Mouse (Mus musculus): ENCODE measurements around the gene Katnal1. TPM values are rescaled to one million over a fixed set of nuclear protein-coding genes. Genes with fewer than 3 reads are reported as not detected.

Katnal1 gene
- polyA plus RNA-seq, 1 experiment, result 5.1 TPM

DNA sequence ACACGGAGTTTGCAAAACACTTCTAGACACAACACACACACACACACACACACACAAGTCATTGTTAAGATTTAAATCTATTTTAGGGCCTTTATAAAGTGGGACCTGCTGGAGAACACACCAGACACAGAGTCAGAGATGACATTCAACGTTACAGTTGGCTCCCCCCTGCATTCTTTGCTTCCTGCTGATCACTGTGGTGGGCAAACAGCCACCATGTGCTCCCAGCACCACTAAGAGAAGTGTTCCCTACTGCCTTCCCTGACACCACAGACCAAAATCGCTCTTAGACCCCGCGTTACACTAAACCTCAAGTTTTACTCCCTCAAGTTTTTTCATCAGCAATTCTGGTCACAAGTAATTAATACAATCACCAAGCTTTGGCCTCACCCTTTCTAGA is 39.1 kb upstream of the Katnal1 start:
- DNase-seq, result no peak
- 64% methylated on average over 5 of the region's 5 CpGs for WGBS
- TF ChIP-seq POLR2A (IDR thresholded peaks at IDR 0.05; ENCODE audit: borderline replicate concordance, extremely low read depth, low read depth, low read length) (no peak), CTCF (IDR thresholded peaks at IDR 0.05; ENCODE audit: insufficient read depth, low read length) (no peak)
- Histone ChIP-seq H3K4me1 (ENCODE audit: control insufficient read depth, insufficient read depth, low read length) (peaks cover 8% of the 10 kb centered on the region; the same call in 1 of the 2 replicates), H3K4me3 (replicated peaks; ENCODE audit: extremely low read depth, low read depth, low read length) (no peak overlapping the region)

DNA sequence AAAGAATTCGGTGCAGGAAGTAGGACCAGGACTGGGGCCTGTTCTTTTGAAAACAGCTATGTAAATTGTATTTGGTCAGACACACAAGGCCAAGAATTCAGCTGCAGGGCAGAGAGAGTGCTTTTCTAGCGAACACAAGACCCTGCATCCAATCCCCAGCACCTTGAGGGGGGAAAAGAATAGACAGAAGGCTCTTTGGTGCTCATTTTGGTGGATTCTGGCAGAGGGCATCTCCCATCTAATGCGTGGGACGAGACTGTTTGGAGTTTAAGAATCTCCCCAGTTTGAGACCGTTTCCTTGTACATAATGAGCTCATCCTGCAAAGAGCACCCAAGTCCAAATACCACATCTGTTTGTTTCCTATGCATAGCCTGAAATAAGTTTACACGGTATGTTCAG is 37.3 kb upstream of the Katnal1 start:
- no peak overlapping the region for H3K4me3 ChIP-seq (replicated peaks; ENCODE audit: extremely low read depth, low read depth, low read length)
- DNase-seq, result no peak
- WGBS, result 50% methylated on average over 6 of the region's 6 CpGs
- peaks cover 8% of the 10 kb centered on the region; the same call in 1 of the 2 replicates for H3K4me1 ChIP-seq (ENCODE audit: control insufficient read depth, insufficient read depth, low read length)
- TF ChIP-seq POLR2A (IDR thresholded peaks at IDR 0.05; ENCODE audit: borderline replicate concordance, extremely low read depth, low read depth, low read length) (no peak), CTCF (IDR thresholded peaks at IDR 0.05; ENCODE audit: insufficient read depth, low read length) (no peak)

DNA sequence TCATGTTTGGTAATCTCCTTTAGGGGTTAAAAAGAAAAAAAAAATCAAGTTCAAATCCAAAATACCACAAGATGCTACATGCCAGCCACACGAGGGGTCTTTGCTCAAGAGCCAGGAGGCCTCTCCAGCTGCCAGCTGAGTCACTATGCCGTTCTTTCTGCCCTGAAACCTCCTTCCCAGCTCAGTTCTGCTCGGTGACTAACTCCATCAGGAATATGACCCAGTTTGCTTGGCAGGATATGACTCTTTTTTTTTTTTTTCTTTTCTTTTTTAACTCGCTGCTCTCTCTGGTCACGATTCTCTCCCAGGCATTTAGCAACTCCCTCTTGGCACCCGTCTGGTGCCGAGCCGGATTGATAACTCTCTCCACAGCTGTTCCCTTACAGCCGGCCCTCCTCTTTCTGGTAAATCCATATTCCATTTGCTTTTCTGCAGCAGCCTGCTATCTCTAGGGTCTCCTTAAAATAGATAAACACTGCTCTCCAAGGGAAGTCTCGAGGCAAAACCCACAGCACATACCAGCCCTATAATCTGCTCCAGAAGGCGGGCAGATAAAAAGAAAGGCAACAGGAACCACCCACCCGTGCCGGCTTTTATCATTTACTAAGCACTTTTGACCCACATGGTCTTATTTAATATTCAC is 36.7 kb upstream of the Katnal1 start:
- H3K4me3 ChIP-seq (replicated peaks; ENCODE audit: extremely low read depth, low read depth, low read length), result no peak overlapping the region
- DNase-seq, result peak; percentile 29
- 27% methylated on average over 13 of the region's 13 CpGs for WGBS
- TF ChIP-seq POLR2A (IDR thresholded peaks at IDR 0.05; ENCODE audit: borderline replicate concordance, extremely low read depth, low read depth, low read length) (no peak), CTCF (IDR thresholded peaks at IDR 0.05; ENCODE audit: insufficient read depth, low read length) (no peak)
- H3K4me1 ChIP-seq (ENCODE audit: control insufficient read depth, insufficient read depth, low read length), result peaks cover 8% of the 10 kb centered on the region; the same call in 1 of the 2 replicates

DNA sequence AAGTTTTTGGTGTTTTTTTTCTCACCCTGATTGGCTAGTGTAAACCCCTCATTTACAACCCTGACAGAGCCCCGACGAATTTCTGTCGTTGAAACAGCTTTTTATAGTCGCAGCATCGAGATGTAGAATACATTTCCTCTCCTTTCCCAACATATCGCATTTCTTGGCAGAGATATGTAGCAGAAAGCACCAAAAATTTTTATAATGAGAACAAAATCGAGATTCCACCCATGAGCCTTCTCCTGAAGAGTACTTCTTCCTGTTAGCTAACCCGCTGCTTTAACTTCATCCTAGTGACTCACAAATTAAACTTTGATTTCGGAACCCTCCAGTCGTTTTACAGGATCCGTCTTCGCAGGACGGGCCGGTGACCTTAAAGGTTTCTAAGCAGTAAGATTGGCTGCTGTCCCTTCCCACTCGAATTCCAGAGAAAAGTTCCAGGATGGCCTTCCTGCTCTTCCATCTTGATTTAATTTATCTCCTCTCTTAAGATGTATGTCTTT is 36.0 kb upstream of the Katnal1 start:
- H3K4me3 ChIP-seq (replicated peaks; ENCODE audit: extremely low read depth, low read depth, low read length), result no peak overlapping the region
- WGBS, result 40% methylated on average over 15 of the region's 15 CpGs

DNA sequence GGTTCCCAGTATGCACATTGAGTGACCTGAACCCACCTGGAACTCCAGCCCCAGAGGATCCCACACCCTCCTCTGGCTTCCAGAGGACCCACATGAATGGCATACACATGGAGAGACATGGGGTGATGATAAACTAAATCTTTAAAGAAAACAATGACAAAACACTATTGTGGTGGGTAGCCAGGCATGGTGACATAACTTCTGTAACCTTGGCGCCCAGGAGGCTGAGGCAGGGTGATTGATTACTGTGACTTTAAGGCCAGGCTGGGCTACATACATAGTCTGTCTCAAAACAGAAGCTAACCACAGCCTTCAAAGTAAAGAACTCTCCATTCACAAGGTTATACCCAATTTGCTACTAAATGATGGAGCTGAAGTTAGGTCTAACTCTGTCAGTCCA is 35.1 kb upstream of the Katnal1 start:
- no peak overlapping the region for H3K4me3 ChIP-seq (replicated peaks; ENCODE audit: extremely low read depth, low read depth, low read length)
- 76% methylated on average over 1 of the region's 1 CpGs for WGBS
- no peak for TF ChIP-seq POLR2A (IDR thresholded peaks at IDR 0.05; ENCODE audit: borderline replicate concordance, extremely low read depth, low read depth, low read length)
- no peak for TF ChIP-seq CTCF (IDR thresholded peaks at IDR 0.05; ENCODE audit: insufficient read depth, low read length)
- peaks cover 7% of the 10 kb centered on the region for H3K4me1 ChIP-seq (ENCODE audit: control insufficient read depth, insufficient read depth, low read length)
- no peak for DNase-seq

More for the DNA sequence above, 36.0 kb upstream of the Katnal1 start:
- DNase-seq, result no peak
- H3K4me1 ChIP-seq (ENCODE audit: control insufficient read depth, insufficient read depth, low read length), result peaks cover 8% of the 10 kb centered on the region
- TF ChIP-seq CTCF (IDR thresholded peaks at IDR 0.05; ENCODE audit: insufficient read depth, low read length), result no peak
- TF ChIP-seq POLR2A (IDR thresholded peaks at IDR 0.05; ENCODE audit: borderline replicate concordance, extremely low read depth, low read depth, low read length), result no peak

DNA sequence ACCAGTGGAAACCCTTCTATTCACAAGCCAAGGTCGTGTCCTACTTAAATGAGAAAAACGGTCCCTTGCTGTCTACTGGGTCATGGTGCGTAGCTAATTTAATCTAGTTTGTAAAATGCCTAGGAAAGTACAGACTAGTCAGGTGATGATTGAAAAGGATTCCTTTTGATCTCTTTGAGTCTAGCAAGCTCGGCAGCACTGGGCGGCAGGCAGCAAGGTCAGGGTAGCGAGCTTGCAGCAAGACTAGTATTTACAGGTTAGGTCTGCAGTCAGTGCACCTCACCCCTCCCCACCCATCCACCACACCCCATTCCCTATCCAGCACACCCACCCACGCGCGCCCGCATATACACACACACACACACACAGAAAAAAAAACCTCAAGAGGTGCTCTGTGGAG is 31.1 kb upstream of the Katnal1 start:
- H3K4me3 ChIP-seq (replicated peaks; ENCODE audit: extremely low read depth, low read depth, low read length), result no peak overlapping the region
- 74% methylated on average over 10 of the region's 10 CpGs for WGBS
- peaks cover 8% of the 10 kb centered on the region for H3K4me1 ChIP-seq (ENCODE audit: control insufficient read depth, insufficient read depth, low read length)
- no peak for TF ChIP-seq CTCF (IDR thresholded peaks at IDR 0.05; ENCODE audit: insufficient read depth, low read length)
- no peak for TF ChIP-seq POLR2A (IDR thresholded peaks at IDR 0.05; ENCODE audit: borderline replicate concordance, extremely low read depth, low read depth, low read length)
- no peak for DNase-seq

DNA sequence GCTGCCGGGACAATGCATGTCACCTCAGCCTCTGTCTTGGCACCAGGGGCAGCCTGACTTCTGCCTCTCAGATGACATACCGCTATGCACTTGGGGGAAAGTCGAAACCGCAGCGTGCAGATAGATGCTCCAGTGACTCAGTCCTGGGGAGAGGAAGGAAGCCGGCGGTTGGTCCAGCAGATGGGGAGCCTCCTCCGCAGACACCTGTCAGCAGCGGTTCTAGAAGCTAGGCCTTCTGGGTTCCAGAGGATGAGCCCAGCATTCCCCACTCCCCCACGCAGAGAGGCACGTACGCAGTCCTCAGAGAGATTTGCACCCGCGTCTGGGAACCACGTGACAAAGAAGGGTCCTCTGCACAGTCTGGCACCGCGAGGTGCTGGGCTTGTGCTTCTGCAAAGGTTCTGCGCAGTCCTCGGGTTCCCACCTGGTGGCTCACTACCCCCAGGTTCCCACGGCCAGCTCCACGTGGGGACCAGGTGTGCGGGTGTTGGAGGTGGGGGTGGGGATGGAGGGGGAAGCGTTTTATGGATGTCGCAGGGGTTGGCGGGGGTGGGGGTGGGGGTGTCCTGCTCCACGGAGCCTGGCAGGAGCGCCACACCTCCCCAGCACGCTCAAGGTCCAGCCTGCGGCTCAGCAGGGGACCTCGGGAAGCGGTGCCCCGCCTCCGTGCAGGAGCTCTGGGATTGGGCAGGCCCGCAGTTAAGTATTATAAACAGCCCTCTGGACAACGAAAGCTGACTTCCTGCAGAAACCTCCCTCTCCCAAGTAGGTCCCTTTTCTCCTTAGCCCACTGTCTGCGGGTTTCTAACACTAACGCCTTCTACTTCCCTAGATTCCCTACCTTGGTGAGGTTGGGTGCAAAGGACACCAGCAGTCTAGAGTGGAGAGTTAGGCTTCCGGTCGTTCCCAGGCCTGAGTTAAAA is 30.2 kb upstream of the Katnal1 start:
- WGBS, result 2% methylated on average over 38 of the region's 39 CpGs
- Histone ChIP-seq H3K4me3 (replicated peaks; ENCODE audit: extremely low read depth, low read depth, low read length) (peak overlapping the region; percentile 44), H3K4me1 (ENCODE audit: control insufficient read depth, insufficient read depth, low read length) (peaks cover 8% of the 10 kb centered on the region)
- TF ChIP-seq POLR2A (IDR thresholded peaks at IDR 0.05; ENCODE audit: borderline replicate concordance, extremely low read depth, low read depth, low read length) (0 out of 2 replicates have a peak, but pooled peaks have one; percentile 13), CTCF (IDR thresholded peaks at IDR 0.05; ENCODE audit: insufficient read depth, low read length) (no peak)
- peak; percentile 61 for DNase-seq

DNA sequence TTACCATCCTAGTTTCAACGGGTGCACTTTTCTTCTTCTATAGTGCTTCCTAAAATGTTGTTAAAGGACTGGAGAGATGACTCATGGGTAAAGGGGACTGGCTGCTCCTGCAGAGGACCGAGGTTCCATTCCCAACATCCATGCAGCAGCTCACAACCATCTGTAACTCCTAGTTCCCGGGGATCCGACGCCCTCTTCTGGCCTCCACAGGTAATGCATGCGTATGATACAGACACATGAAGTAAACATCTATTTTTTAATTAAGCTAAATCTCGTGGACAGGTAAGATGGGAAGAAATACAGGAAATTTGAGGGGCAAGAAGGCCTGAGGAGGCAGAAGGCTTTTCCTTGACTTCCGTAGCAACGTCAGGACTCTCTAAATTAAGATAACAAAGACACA is 29.2 kb upstream of the Katnal1 start:
- 46% methylated on average over 9 of the region's 9 CpGs for WGBS
- Histone ChIP-seq H3K4me1 (ENCODE audit: control insufficient read depth, insufficient read depth, low read length) (peaks cover 8% of the 10 kb centered on the region), H3K4me3 (replicated peaks; ENCODE audit: extremely low read depth, low read depth, low read length) (no peak overlapping the region)
- TF ChIP-seq POLR2A (IDR thresholded peaks at IDR 0.05; ENCODE audit: borderline replicate concordance, extremely low read depth, low read depth, low read length) (no peak), CTCF (IDR thresholded peaks at IDR 0.05; ENCODE audit: insufficient read depth, low read length) (peak; percentile 48)
- no peak for DNase-seq

DNA sequence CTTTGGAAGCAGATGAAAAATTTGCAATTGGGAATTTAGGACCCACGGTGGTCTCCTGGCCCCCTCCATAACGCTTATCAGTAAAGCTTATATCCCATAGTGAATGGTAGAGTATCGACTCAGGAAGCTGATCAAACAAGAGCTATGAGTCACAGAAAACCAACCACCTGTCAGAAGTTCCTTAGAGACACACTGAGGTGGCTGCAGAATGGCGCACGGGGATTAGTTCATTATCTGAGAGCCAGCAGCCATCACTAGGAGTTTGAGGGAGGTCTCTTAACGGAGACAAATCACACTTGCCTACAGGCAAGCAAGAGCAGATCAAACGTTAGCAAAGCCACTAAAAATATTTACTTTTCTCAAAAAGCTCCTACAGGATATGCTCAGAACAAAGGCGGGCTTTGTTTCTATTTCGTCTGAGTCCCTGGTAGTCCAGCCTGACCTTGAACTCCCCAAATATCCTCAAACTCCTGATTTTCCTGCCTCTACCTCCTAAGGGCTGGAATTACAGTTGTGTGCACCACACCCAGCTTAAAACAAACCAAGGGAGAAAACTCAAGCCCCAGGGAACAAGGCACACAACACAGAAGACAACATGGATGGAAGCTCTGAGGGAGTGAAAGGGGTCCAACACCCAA is 27.9 kb upstream of the Katnal1 start:
- TF ChIP-seq POLR2A (IDR thresholded peaks at IDR 0.05; ENCODE audit: borderline replicate concordance, extremely low read depth, low read depth, low read length) (no peak), CTCF (IDR thresholded peaks at IDR 0.05; ENCODE audit: insufficient read depth, low read length) (no peak)
- no peak overlapping the region for H3K4me3 ChIP-seq (replicated peaks; ENCODE audit: extremely low read depth, low read depth, low read length)
- WGBS, result 31% methylated on average over 9 of the region's 9 CpGs
- H3K4me1 ChIP-seq (ENCODE audit: control insufficient read depth, insufficient read depth, low read length), result peaks cover 8% of the 10 kb centered on the region
- no peak for DNase-seq

All from lung, adult 2 months (tissue).